Mouse (Mus musculus) mouse embryonic stem cell (cell line): ENCODE measurements around the gene Ksr2.

Experiments used
- in situ Hi-C, 2 experiments: fragments of 300-500 bp; cut with MboI; formaldehyde crosslinking; loops; 1 replicate in 1 of 2; 3 replicates in 1 of 2; pipeline ENCODE4 v1.14.3; 2019 to 2020; ENCODE audit warnings: low sequenced_read_pairs in 2 of 2, low pct_unique_long_range_greater_than_20kb in 1 of 2, mixed read lengths in 1 of 2; ENCODE audit not compliant: unreplicated experiment in 1 of 2

The Ksr2 gene

GRCm38 (mm10) chr5:117509511-117510375 is 95.9 kb downstream of the Ksr2 start:
- in situ Hi-C loops: loop anchor here (5.0 to 10.0 kb wide), 3 partner anchors 315 to 433 kb away; no protein-coding TSS in a partner anchor

GRCm38 (mm10) chr5:117510864-117511263 is 97.1 kb downstream of the Ksr2 start:
- in situ Hi-C loops: loop anchor here in 1 of 2 experiments (10.0 kb wide), 1 partner anchor 314 kb away; no protein-coding TSS in a partner anchor

- in situ Hi-C loops: loop anchor here in 1 of 2 experiments (10.0 kb wide), 1 partner anchor 309 kb away; no protein-coding TSS in a partner anchor
Observed at GRCm38 (mm10) chr5:117515396-117515795, 101.6 kb downstream of the Ksr2 start.

- in situ Hi-C loops: loop anchor here in 1 of 2 experiments (10.0 kb wide), 1 partner anchor 309 kb away; no protein-coding TSS in a partner anchor
Observed at GRCm38 (mm10) chr5:117515861-117516260, 102.1 kb downstream of the Ksr2 start.

- in situ Hi-C loops: loop anchor here in 1 of 2 experiments (10.0 kb wide), 1 partner anchor 308 kb away; no protein-coding TSS in a partner anchor
Observed at GRCm38 (mm10) chr5:117516597-117516996, 102.8 kb downstream of the Ksr2 start.

GRCm38 (mm10) chr5:117519858-117520495 is 106.2 kb downstream of the Ksr2 start:
- in situ Hi-C loops: loop anchor here in 1 of 2 experiments (10.0 kb wide), 1 partner anchor 305 kb away; no protein-coding TSS in a partner anchor

GRCm38 (mm10) chr5:117521156-117521555 is 107.4 kb downstream of the Ksr2 start:
- in situ Hi-C loops: no loop called here

GRCm38 (mm10) chr5:117521701-117522100 is 107.9 kb downstream of the Ksr2 start:
- in situ Hi-C loops: no loop called here

GRCm38 (mm10) chr5:117522471-117522870 is 108.7 kb downstream of the Ksr2 start:
- in situ Hi-C loops: no loop called here

- in situ Hi-C loops: no loop called here
Observed at GRCm38 (mm10) chr5:117523010-117523409, 109.2 kb downstream of the Ksr2 start.

- in situ Hi-C loops: no loop called here
Observed at GRCm38 (mm10) chr5:117530991-117531390, 117.2 kb downstream of the Ksr2 start.

- in situ Hi-C loops: no loop called here
Observed at GRCm38 (mm10) chr5:117539221-117539620, 125.4 kb downstream of the Ksr2 start.

- in situ Hi-C loops: no loop called here
Observed at GRCm38 (mm10) chr5:117541654-117542053, 127.9 kb downstream of the Ksr2 start.

GRCm38 (mm10) chr5:117546694-117547268 is 133.0 kb downstream of the Ksr2 start:
- in situ Hi-C loops: no loop called here

GRCm38 (mm10) chr5:117550992-117551391 is 137.2 kb downstream of the Ksr2 start:
- in situ Hi-C loops: no loop called here

- in situ Hi-C loops: no loop called here
Observed at GRCm38 (mm10) chr5:117552096-117552495, 138.3 kb downstream of the Ksr2 start.

- in situ Hi-C loops: no loop called here
Observed at GRCm38 (mm10) chr5:117554505-117554904, 140.7 kb downstream of the Ksr2 start.

- in situ Hi-C loops: no loop called here
Observed at GRCm38 (mm10) chr5:117556570-117556969, 142.8 kb downstream of the Ksr2 start.

GRCm38 (mm10) chr5:117561080-117561479 is 147.3 kb downstream of the Ksr2 start:
- in situ Hi-C loops: no loop called here
